Mouse (Mus musculus) MEL (cell line): ENCODE results near the gene Cdk17. TPM values are rescaled to one million over a fixed set of nuclear protein-coding genes. Genes with fewer than 3 reads are reported as not detected.

ENCODE experiments used
- DNase-seq: peaks from one replicate; pipeline ENCODE4 v3.0.0; 2011; ENCODE audit warnings: low read depth, low spot score
- H3K27ac ChIP-seq: 2 replicates; pipeline ENCODE4 v1.5.1; 2012; ENCODE audit warnings: low read depth, mild to moderate bottlenecking, control low read depth, low read length, moderate library complexity; ENCODE audit not compliant: control insufficient read depth
- H3K27me3 ChIP-seq, 2 experiments: fragments of 150-350 bp in 1 of 2; sonication (generic) in 1 of 2; 2 replicates each; pipeline ENCODE4 v1.6.1; 2012; ENCODE audit warnings: low read length in 2 of 2, mild to moderate bottlenecking in 2 of 2, improper control_type of control experiment in 1 of 2, moderate library complexity in 1 of 2; ENCODE audit not compliant: insufficient read depth in 2 of 2, control insufficient read depth in 1 of 2
- H3K36me3 ChIP-seq, 2 experiments: 2 replicates each; pipeline ENCODE4 v1.6.1; 2012 to 2014; ENCODE audit warnings: low read length in 2 of 2, improper control_type of control experiment in 1 of 2, inconsistent platforms in 1 of 2, mild to moderate bottlenecking in 1 of 2; ENCODE audit not compliant: insufficient read depth in 2 of 2, control insufficient read depth in 1 of 2
- H3K4me1 ChIP-seq, 2 experiments: fragments of 150-350 bp in 1 of 2; sonication (generic) in 1 of 2; 2 replicates each; pipeline ENCODE4 v1.6.1; 2012; ENCODE audit warnings: low read length in 2 of 2, improper control_type of control experiment in 1 of 2, mild to moderate bottlenecking in 1 of 2; ENCODE audit not compliant: insufficient read depth in 2 of 2, control insufficient read depth in 1 of 2
- H3K4me3 ChIP-seq, 2 experiments: fragments of 150-350 bp in 1 of 2; sonication (generic) in 1 of 2; 2 replicates each; pipeline ENCODE4 v1.5.1; 2012; ENCODE audit warnings: low read depth in 2 of 2, low read length in 2 of 2, mild to moderate bottlenecking in 2 of 2, moderate library complexity in 2 of 2, control low read depth in 1 of 2, improper control_type of control experiment in 1 of 2; ENCODE audit not compliant: control insufficient read depth in 1 of 2, insufficient read depth in 1 of 2
- H3K79me2 ChIP-seq: 2 replicates; pipeline ENCODE4 v1.6.1; 2012; ENCODE audit warnings: mild to moderate bottlenecking, low read length, moderate library complexity; ENCODE audit not compliant: control insufficient read depth, poor library complexity, insufficient read depth
- H3K9ac ChIP-seq: 2 replicates; pipeline ENCODE4 v1.6.1; 2012; ENCODE audit warnings: low read depth, mild to moderate bottlenecking, control low read depth, low read length, moderate library complexity; ENCODE audit not compliant: control insufficient read depth, poor library complexity, severe bottlenecking
- H3K9me3 ChIP-seq: fragments of 150-350 bp; sonication (generic); replicated peaks from 2 replicates; pipeline ENCODE4 v1.6.1; 2012; ENCODE audit warnings: mild to moderate bottlenecking, low read length, improper control_type of control experiment, moderate library complexity; ENCODE audit not compliant: insufficient read depth
- CHD2 ChIP-seq: IDR thresholded peaks from 2 replicates; pipeline ENCODE4 v1.6.1; 2011; ENCODE audit warnings: low read length, improper control_type of control experiment
- CTCF ChIP-seq, 3 experiments: IDR thresholded peaks in 2 of 3; conservative IDR thresholded peaks in 1 of 3; 2 replicates each; pipeline ENCODE4 v1.5.1; 2011 to 2012; ENCODE audit warnings: low read length in 3 of 3, low read depth in 2 of 3, mild to moderate bottlenecking in 2 of 3, improper control_type of control experiment in 1 of 3, inconsistent platforms in 1 of 3, mixed read lengths in 1 of 3, moderate library complexity in 1 of 3; ENCODE audit not compliant: control insufficient read depth in 1 of 3, insufficient read depth in 1 of 3, poor library complexity in 1 of 3, severe bottlenecking in 1 of 3
- E2F4 ChIP-seq: IDR thresholded peaks from 2 replicates; pipeline ENCODE4 v1.6.1; 2011; ENCODE audit warnings: low read depth, low read length, improper control_type of control experiment, borderline replicate concordance
- EP300 ChIP-seq, 2 experiments: IDR thresholded peaks; 2 replicates each; pipeline ENCODE4 v1.6.1; 2011; ENCODE audit warnings: improper control_type of control experiment in 2 of 2, low read length in 2 of 2, low read depth in 1 of 2, mild to moderate bottlenecking in 1 of 2
- ETS1 ChIP-seq: IDR thresholded peaks from 2 replicates; pipeline ENCODE4 v1.6.1; 2012; ENCODE audit warnings: low read depth, mild to moderate bottlenecking, inconsistent platforms, low read length, improper control_type of control experiment, moderate library complexity
- GATA1 ChIP-seq: IDR thresholded peaks from 2 replicates; pipeline ENCODE4 v1.6.1; 2011; ENCODE audit warnings: low read depth, low read length, improper control_type of control experiment
- HCFC1 ChIP-seq: IDR thresholded peaks from 2 replicates; pipeline ENCODE4 v1.6.1; 2012; ENCODE audit warnings: low read depth, mild to moderate bottlenecking, inconsistent platforms, low read length, improper control_type of control experiment, moderate library complexity
- MAFK ChIP-seq: IDR thresholded peaks from 2 replicates; pipeline ENCODE4 v1.6.1; 2011; ENCODE audit warnings: low read depth, mild to moderate bottlenecking, low read length, improper control_type of control experiment, borderline replicate concordance
- MAX ChIP-seq: IDR thresholded peaks from 2 replicates; pipeline ENCODE4 v1.6.1; 2011; ENCODE audit warnings: low read length, improper control_type of control experiment
- MAZ ChIP-seq: IDR thresholded peaks from 2 replicates; pipeline ENCODE4 v1.6.1; 2012; ENCODE audit warnings: low read depth, mild to moderate bottlenecking, inconsistent platforms, low read length, improper control_type of control experiment
- MXI1 ChIP-seq: IDR thresholded peaks from 2 replicates; pipeline ENCODE4 v1.6.1; 2011; ENCODE audit warnings: mild to moderate bottlenecking, low read depth, low read length, improper control_type of control experiment
- NELFE ChIP-seq: IDR thresholded peaks from 2 replicates; pipeline ENCODE4 v1.6.1; 2011; ENCODE audit warnings: low read depth, low read length, improper control_type of control experiment
- NRF1 ChIP-seq: IDR thresholded peaks from 2 replicates; pipeline ENCODE4 v1.6.1; 2014; ENCODE audit warnings: low read depth, mild to moderate bottlenecking, inconsistent platforms, low read length, improper control_type of control experiment, moderate library complexity; ENCODE audit not compliant: poor library complexity, insufficient read depth, severe bottlenecking
- POLR2A ChIP-seq, 2 experiments: IDR thresholded peaks; 2 replicates each; pipeline ENCODE4 v1.6.1; 2011 to 2012; ENCODE audit warnings: low read length in 2 of 2, mild to moderate bottlenecking in 2 of 2, control low read depth in 1 of 2, improper control_type of control experiment in 1 of 2, low read depth in 1 of 2, moderate library complexity in 1 of 2; ENCODE audit not compliant: control insufficient read depth in 1 of 2, insufficient read depth in 1 of 2, poor library complexity in 1 of 2
- POLR2AphosphoS2 ChIP-seq: IDR thresholded peaks from 2 replicates; pipeline ENCODE4 v1.6.1; 2011; ENCODE audit warnings: low read length, improper control_type of control experiment
- POLR2AphosphoS5 ChIP-seq: IDR thresholded peaks from 2 replicates; pipeline ENCODE4 v1.6.1; 2012; ENCODE audit warnings: low read depth, borderline replicate concordance, mild to moderate bottlenecking, inconsistent platforms, low read length, moderate library complexity, mixed read lengths
- RCOR1 ChIP-seq: IDR thresholded peaks from 2 replicates; pipeline ENCODE4 v1.6.1; 2012; ENCODE audit warnings: low read depth, mild to moderate bottlenecking, inconsistent platforms, low read length, improper control_type of control experiment
- SIN3A ChIP-seq: IDR thresholded peaks from 2 replicates; pipeline ENCODE4 v1.6.1; 2012; ENCODE audit warnings: low read length, improper control_type of control experiment, inconsistent platforms
- TAL1 ChIP-seq: IDR thresholded peaks from 2 replicates; pipeline ENCODE4 v1.6.1; 2012; ENCODE audit warnings: mild to moderate bottlenecking, inconsistent platforms, low read length, moderate library complexity, mixed read lengths
- TBP ChIP-seq: IDR thresholded peaks from 2 replicates; pipeline ENCODE4 v1.8.0; 2011; ENCODE audit warnings: low read depth, low read length, improper control_type of control experiment
- TCF12 ChIP-seq: IDR thresholded peaks from 2 replicates; pipeline ENCODE4 v1.6.1; 2014; ENCODE audit warnings: low read depth, mild to moderate bottlenecking, inconsistent platforms, low read length, improper control_type of control experiment, moderate library complexity
- ZC3H11A ChIP-seq: IDR thresholded peaks from 2 replicates; pipeline ENCODE4 v1.6.1; 2012; ENCODE audit warnings: low read depth, mild to moderate bottlenecking, inconsistent platforms, low read length, improper control_type of control experiment
- ZKSCAN1 ChIP-seq: IDR thresholded peaks from 2 replicates; pipeline ENCODE4 v1.6.1; 2012; ENCODE audit warnings: low read depth, mild to moderate bottlenecking, inconsistent platforms, low read length, improper control_type of control experiment, moderate library complexity
- ZNF384 ChIP-seq: IDR thresholded peaks from 2 replicates; pipeline ENCODE4 v1.6.1; 2012; ENCODE audit warnings: low read depth, mild to moderate bottlenecking, inconsistent platforms, low read length, improper control_type of control experiment
- polyA plus RNA-seq, 2 experiments: library from polyadenylated mRNA; stranded (reverse) in 1 of 2; unstranded in 1 of 2; fragments of >175 nt in 1 of 2; fragments of >200 nt in 1 of 2; gene quantifications; 2 replicates each; pipeline versions ENCODE4 v1.2.1 to v1.2.4; 2012; ENCODE audit warnings: low replicate concordance in 2 of 2, low read depth in 1 of 2; ENCODE audit not compliant: insufficient read length in 2 of 2, insufficient read depth in 1 of 2, missing spikeins in 1 of 2
- total RNA-seq: library from RNA; depleted of rRNA; stranded (reverse); fragments of 300-350 nt; gene quantifications from 2 replicates; pipeline ENCODE4 v1.2.3, GENCODE M21; 2012

Cdk17 gene
- total and polyA plus RNA-seq, 3 experiments, result 25.6 to 155 (median 32.9) TPM

DNA sequence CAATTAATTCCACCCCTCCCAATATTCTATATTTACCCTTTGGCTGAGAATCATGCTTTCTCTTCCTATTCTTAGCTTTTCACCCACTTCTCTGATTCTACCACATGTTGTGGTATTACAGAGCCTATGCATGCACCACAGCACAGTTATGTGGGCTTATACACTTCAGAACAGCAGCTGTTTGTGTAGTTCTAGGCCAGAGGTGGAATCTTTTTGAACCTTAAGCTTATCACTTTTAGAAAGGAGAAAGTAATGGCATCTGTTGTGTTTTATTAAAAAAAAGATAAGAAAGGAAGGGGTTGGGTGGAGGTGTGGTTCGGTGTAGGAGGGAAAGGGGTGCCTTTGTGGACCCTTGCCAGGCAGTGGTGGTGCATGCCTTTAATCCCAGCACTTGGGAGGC, 16.1 kb upstream of the Cdk17 start (continued):
- TF ChIP-seq RCOR1, result peak; percentile 62; the same call in 1 of the 2 replicates
- TF ChIP-seq ZC3H11A, result no peak
- peak; percentile 56 for TF ChIP-seq MAZ
- TF ChIP-seq POLR2A (IDR thresholded peaks at IDR 0.05; ENCODE audit: control insufficient read depth in 1 of 2, insufficient read depth in 1 of 2, low read depth in 1 of 2, low read length in 2 of 2, poor library complexity in 1 of 2), result no peak
- no peak for TF ChIP-seq CTCF (IDR thresholded peaks at IDR 0.05 in 2 of 3, conservative IDR thresholded peaks at IDR 0.05 in 1 of 3; ENCODE audit: control insufficient read depth in 1 of 3, insufficient read depth in 1 of 3, low read depth in 2 of 3, low read length in 3 of 3, poor library complexity in 1 of 3, severe bottlenecking in 1 of 3)
- TF ChIP-seq TCF12, result peak; percentile 93
- no peak for TF ChIP-seq CHD2
- TF ChIP-seq MXI1, result no peak; the same call in none of the 2 replicates
- TF ChIP-seq POLR2AphosphoS2, result no peak
- TF ChIP-seq ZKSCAN1, result no peak
- peak; percentile 98 for TF ChIP-seq ETS1
- TF ChIP-seq TBP, result 0 out of 2 replicates have a peak, but pooled peaks have one; percentile 33
- TF ChIP-seq GATA1, result peak; percentile 87
- no peak for TF ChIP-seq POLR2AphosphoS5
- no peak; the same call in 1 of the 2 replicates for TF ChIP-seq MAFK

DNA sequence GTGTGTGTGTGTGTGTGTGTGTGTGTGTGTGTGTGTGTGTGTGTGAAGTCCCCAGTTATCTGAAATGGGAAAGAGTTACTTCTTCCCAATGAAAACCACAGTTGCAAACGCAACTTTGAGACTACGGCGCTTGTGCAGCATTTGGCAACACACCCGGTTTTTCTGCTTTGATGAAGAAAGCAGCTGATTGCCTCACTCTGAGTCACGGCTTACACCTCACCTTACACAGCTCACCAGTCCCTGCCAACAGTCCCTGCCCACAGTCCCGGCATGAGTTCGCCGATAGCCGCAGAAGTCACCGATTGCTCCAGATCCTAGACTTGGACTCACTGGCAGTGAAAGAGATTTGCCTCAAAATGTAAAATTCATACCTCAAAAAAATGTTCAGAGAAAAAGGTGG, 15.6 kb upstream of the Cdk17 start:
- Histone ChIP-seq H3K9me3 (no peaks in the 10 kb centered on the region), H3K9ac (peak overlapping the region; percentile 42), H3K79me2 (peaks cover 10% of the 10 kb centered on the region), H3K27ac (peak overlapping the region; percentile 100), H3K4me3 (peak overlapping the region; percentile 6 to 12; a peak in 3 of 4 replicates), H3K27me3 (no peaks in the 10 kb centered on the region), H3K4me1 (peaks cover 7 to 26% of the 10 kb centered on the region in 2 experiments), H3K36me3 (peaks cover 0 to 23% of the 10 kb centered on the region in 2 experiments; a peak in 2 of 4 replicates)
- DNase-seq, result peak; percentile 92
- TF ChIP-seq NELFE (0 out of 2 replicates have a peak, but pooled peaks have one; percentile 26), HCFC1 (0 out of 2 replicates have a peak, but pooled peaks have one; percentile 16), POLR2AphosphoS2 (no peak), ZC3H11A (no peak), POLR2A (IDR thresholded peaks at IDR 0.05; ENCODE audit: control insufficient read depth in 1 of 2, insufficient read depth in 1 of 2, low read depth in 1 of 2, low read length in 2 of 2, poor library complexity in 1 of 2) (peak in 1 of 2 experiments; percentile 48; a peak in 2 of 4 replicates), SIN3A (peak; percentile 53; the same call in 1 of the 2 replicates), ETS1 (peak; percentile 97), GATA1 (peak; percentile 38; the same call in 1 of the 2 replicates), EP300 (IDR thresholded peaks at IDR 0.05; ENCODE audit: low read depth in 1 of 2, low read length in 2 of 2) (peak; percentile 50 to 64; a peak in 3 of 4 replicates), ZNF384 (peak; percentile 78; the same call in 1 of the 2 replicates), E2F4 (no peak), NRF1 (no peak), MAFK (0 out of 2 replicates have a peak, but pooled peaks have one; percentile 3), MAX (peak; percentile 46; the same call in 1 of the 2 replicates), TAL1 (0 out of 2 replicates have a peak, but pooled peaks have one; percentile 23), TCF12 (peak; percentile 34; the same call in 1 of the 2 replicates)
